Mouse (Mus musculus) megakaryocyte progenitor cell, adult 5-6 weeks (primary cell): ENCODE results near the gene Notch2. TPM values are rescaled to one million over a fixed set of nuclear protein-coding genes. Genes with fewer than 3 reads are reported as not detected.

Source experiments
- ATAC-seq: replicated peaks from 2 replicates; pipeline ENCODE4 v1.8.0; 2016; ENCODE audit warnings: mild to moderate bottlenecking, moderate TSS enrichment, inconsistent platforms; ENCODE audit not compliant: poor library complexity
- total RNA-seq, 2 experiments: library from RNA; stranded (forward) in 1 of 2; stranded (reverse) in 1 of 2; fragments of 157-497, 149-512 nt in 1 of 2; fragments of 200-1000 nt in 1 of 2; gene quantifications; 2 replicates each; pipeline versions ENCODE4 v1.2.3 to v1.2.4; 2015 to 2017

The Notch2 gene
- total RNA-seq, 2 experiments from 2014 or later = 21.8 to 23.5 TPM

GRCm38 (mm10) chr3:98145204-98145603 lies 131.9 kb downstream of the Notch2 start:
- ATAC-seq = no peak

DNA sequence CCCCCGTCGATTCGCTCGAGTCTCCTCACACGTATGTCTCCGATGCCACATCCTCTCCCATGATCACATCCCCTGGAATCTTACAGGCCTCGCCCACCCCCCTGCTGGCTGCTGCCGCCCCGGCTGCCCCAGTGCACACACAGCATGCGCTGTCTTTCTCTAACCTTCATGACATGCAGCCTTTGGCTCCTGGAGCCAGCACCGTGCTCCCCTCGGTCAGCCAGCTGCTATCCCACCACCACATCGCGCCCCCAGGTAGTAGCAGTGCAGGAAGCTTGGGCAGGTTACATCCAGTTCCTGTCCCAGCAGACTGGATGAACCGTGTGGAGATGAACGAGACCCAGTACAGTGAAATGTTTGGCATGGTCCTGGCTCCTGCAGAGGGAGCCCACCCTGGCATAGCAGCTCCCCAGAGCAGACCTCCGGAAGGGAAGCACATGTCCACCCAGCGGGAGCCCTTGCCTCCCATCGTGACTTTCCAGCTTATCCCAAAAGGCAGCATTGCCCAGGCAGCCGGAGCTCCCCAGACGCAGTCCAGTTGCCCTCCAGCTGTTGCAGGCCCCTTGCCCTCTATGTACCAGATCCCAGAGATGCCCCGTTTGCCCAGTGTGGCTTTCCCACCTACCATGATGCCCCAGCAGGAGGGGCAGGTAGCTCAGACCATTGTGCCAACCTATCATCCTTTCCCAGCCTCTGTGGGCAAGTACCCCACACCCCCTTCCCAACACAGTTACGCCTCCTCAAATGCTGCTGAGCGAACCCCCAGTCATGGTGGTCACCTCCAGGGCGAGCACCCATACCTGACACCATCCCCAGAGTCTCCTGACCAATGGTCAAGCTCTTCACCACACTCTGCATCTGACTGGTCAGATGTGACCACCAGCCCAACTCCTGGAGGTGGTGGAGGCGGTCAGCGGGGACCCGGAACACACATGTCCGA lies 133.4 kb downstream of the Notch2 start:
- ATAC-seq = no peak

GRCm38 (mm10) chr3:98147706-98148105 lies 134.4 kb downstream of the Notch2 start:
- ATAC-seq = no peak

DNA sequence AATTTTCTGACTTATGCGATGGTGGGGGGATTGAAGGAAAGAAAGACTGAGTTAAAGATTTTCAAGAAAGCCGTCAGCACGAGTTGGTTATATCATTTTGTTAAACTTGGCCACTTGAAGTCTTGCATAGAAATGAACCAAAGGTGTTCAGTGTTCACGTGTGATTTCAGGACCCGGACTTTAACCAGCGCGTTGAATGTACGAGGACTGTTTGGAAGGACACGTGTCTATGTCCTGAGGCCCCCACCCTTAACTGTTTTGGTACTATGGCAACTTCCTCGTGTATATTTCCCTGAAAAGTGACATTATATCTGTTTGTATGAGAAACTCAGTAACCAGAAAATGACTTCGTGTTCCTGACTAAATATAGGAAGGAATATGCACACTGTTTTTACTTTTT lies 136.6 kb downstream of the Notch2 start:
- no peak for ATAC-seq

DNA sequence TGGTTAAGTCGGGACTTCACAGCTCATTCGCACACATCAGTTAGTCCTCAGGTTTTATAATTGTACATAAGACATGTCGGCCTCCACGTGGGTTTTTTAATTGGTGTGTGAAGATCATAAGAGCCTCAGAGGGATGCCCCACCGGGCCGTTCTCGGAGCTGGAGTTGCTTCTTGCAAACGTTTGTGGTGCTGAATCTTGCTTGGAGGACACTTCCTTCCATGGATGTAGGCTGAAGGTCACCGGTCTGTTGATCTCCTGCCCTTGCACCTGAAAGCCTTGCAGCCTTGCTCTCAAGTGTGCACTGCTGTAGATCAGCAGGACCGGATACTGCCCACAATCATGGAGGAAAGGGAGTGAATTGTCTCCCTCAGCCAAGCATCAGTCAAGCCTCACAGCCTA lies 137.7 kb downstream of the Notch2 start:
- no peak for ATAC-seq

GRCm38 (mm10) chr3:98153460-98153859 lies 140.1 kb downstream of the Notch2 start:
- no peak for ATAC-seq

- ATAC-seq = no peak
Observed at GRCm38 (mm10) chr3:98156158-98156557, 142.8 kb downstream of the Notch2 start.

- peak; percentile 81 for ATAC-seq
Observed at GRCm38 (mm10) chr3:98157073-98157472, 143.7 kb downstream of the Notch2 start.

- peak; percentile 79 for ATAC-seq
Observed at GRCm38 (mm10) chr3:98157585-98157984, 144.3 kb downstream of the Notch2 start.

DNA sequence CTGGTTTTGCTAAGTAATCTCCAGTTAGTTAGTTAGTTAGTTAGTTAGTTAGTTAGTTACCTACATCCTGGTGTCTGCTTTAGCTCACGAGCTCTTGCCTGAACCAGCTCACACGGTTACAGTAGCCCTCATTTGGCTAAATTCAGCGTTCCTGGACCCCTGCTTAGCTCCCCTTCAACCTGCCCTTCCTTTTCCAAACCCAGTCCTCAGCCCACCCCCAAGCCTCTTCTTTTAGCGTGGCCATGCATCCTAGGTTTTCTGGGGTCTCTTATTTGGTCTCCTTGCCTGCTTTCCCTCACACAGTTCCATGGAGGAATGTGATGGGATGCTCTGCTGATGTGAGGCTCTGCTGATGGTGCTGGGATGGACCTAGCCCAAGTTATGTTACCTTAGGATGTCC lies 145.3 kb downstream of the Notch2 start:
- no peak for ATAC-seq

- 0 out of 2 replicates have a peak, but pooled peaks have one; percentile 14 for ATAC-seq
Observed at GRCm38 (mm10) chr3:98159289-98159688, 146.0 kb downstream of the Notch2 start.

DNA sequence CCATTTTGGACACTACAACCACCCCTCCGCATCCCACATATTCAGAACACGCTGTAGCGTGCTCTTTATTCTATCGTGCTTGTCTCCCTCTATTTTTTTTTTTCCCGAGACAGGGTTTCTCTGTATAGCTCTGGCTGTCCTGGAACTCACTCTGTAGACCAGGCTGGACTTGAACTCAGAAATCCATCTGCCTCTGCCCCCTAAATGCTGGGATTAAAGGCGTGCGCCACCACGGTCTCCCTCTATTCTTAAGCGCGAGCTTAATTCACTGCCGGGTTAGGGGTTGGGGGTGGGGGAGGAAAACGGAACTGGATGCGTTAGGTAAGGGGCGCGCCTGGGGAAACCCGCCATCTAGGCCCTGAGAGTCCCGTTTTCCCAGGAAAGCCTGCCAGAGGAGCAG lies 147.0 kb downstream of the Notch2 start, which contains the start of gene Adam30:
Adam30 (plus strand) TSS at position 301 of the 400 bp plus-strand sequence.
- no peak for ATAC-seq

DNA sequence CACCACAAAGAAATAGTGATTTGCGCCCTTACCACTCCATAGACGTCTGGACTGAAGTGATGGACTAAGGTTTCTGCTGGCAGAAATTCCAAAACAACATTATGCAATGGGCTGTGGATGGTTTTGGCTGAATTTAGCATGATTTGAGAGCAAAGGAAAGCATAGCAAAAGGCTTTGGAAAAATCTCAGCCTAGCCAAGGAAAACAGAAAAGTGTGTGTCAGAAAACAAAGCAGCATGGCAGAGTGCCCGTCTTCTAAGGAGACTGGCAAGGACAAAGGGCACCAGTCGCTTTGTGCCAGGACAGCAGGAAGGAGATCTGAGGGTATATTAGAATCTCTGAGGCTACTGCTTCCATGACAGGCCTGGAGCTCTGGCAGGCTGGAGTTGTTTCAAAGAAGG lies 165.0 kb downstream of the Notch2 start:
- no peak for ATAC-seq

DNA sequence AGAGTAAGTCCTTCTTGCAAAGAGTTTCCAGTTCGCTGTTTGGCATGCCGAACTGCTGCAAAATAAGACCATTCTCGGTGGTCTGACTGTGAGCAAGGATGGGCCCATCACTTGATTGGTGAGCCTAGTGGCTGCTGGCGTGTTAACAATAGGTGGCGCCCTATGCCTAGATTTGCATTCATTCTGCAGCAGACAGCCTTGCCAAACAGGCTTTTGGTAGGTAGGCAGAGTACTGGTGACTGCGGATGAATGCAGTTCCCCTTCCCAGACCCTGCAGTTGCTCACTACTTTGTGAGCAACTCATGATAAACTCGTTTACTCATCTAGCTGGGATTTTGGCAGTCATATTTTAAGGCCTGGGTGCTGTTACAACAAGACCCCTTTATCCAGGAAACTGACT lies 167.5 kb downstream of the Notch2 start:
- peak; percentile 97 for ATAC-seq

GRCm38 (mm10) chr3:98185163-98185714 lies 171.9 kb downstream of the Notch2 start:
- ATAC-seq = no peak

DNA sequence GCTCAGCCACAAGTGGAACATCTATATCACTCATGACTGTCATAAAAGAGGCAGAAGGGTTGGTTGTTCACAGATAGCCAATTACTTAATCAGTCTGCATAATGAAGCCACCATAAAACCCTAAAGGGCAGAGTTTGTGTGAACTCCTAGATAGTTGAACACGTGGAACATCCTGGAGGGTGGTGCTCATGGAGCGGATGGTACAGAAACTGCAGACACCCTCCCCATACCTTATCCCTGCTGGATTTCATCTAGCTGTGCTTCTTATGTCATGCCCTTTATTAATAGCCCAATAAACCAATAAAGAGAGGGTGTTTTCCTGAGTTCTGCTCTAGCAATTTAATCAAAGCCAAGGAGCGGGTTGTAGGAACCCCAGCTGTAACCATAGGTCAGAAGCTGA lies 174.4 kb downstream of the Notch2 start:
- no peak for ATAC-seq

DNA sequence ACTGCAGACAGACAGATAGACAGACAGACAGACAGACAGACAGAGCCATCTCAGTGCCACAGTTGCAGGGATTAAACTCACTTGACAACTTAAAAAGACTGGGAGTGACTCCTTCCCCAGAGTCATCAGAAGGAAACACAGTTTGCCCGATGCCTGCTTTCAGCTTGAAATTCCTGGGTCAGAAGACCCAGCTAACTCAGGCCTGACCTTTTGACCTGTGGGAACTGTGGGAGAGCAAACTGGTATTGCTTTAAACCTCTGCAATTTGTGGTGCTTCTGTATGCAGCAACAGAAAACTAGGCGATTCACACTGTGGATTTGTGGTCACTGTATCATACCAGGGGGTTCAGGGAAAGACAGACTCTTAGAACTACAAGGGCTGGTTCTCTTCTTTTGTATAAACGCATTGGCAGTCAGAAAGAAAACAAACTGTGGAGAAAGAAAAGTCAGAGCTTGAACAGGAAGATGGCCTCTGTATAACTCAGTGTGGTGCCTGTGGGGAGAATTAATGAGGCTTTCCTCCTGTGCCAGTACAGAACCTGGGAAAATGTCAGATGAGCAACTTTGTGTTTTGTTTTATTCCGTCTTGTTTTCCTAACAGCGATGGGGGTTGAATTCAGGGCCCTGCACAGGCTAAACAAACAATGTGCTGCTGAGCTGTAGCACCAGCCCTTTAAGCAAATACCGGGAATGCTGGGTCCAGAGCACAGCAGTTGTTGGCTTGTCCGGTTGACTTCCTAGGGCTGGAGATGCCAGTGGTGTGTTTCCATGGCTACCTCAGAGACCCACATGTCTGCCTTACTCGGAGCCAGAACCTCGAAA lies 184.6 kb downstream of the Notch2 start:
- no peak for ATAC-seq

- ATAC-seq = peak; percentile 51
Observed at GRCm38 (mm10) chr3:98199747-98200146, 186.4 kb downstream of the Notch2 start.
